Mouse (Mus musculus) kidney, adult 11 months (tissue): ENCODE results near the gene Lzic.
"Not testable (repeated sequence)": the region's sequence is repeated elsewhere in the genome, so short reads cannot be mapped to it uniquely, and the experiment has no call there.

Experiments
- DNase-seq: peaks from one replicate; pipeline ENCODE4 v3.0.0; 2022

Gene Lzic

GRCm38 (mm10) chr4:149485053-149485824, at the start of gene Lzic, which contains the start of gene Nmnat1:
Gene Lzic, plus strand, starts transcription at chr4:149485229.
Gene Nmnat1, minus strand, starts transcription at chr4:149485202.
- DNase-seq, result peak; percentile 92

DNA sequence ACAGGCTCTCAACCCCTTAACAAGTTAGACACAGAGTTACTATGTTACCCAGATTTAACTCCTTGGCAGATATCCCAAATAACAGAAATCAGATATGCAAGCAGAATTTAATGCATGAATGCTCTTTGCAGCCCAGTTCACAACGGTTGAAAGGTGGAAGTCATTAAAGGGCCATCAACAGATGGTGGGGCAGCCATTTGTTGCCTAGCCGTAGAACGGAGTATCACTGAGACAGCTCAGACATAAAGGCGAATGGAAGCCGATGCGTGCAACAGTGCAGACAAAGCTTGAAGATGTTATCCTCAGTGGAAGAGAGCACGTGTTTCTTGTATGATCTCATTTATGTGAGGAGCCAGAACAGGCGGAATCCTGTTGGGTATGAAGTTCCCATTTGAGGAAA, 44.5 kb upstream of the Lzic start:
- no peak for DNase-seq

DNA sequence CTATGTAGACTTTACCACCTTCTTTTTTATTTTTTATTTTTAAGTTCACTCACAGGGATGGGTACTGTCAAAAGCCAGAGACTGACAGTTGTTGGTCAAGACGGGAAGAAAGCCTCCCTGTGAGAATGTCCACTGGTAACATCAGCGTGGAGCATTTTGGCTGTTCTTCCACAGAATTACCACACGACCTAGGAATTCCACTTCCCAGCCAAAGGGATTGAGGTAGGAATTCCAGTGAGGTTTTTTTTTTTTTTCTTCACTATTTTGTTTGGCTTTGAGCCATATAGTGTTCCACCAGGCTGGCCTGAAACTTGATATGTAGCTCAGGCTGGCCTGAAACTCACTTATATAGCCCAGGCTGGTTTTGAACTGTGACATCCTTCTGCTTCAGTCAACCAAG, 42.6 kb upstream of the Lzic start:
- no peak for DNase-seq

GRCm38 (mm10) chr4:149444465-149444864, 40.6 kb upstream of the Lzic start:
- DNase-seq, result no peak

DNA sequence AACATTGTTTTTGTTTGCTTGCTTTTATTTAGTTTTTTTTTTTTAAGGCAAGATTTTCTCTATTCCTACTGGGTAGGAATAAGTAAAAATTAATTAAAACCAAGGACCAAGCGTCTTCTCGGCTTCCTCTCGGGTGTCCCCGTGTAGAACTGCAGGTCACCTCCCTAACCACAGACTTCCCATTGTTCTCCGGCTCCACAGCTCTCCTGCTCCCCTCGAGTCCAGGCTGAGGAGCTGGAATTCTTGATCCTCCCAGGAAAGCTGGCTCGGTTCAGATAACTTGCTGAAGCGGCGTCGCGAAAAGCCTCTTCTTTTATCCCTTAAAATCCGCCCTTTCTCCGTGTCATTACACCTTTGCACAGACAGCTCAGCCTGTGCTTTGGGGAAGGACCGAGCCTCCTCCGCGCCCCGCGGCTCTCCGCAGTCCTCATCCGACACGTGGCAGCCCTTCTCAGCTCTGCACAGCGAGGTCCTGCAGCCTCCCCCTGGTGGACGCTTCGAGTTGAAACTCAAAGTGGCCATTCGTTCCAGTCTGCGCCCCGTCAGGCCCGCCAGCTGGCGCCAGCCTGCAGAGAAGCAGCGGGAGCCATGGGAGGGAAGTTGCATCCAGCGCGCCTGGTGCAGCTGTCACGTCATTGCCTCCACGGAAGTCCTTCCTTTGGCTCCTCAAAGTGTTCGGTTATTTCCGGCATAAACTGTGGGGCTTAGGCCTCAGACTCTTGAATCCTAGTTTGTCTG, 39.9 kb upstream of the Lzic start:
- DNase-seq, result peak; percentile 88

- DNase-seq, result no peak
Measured at GRCm38 (mm10) chr4:149445868-149446267, 39.2 kb upstream of the Lzic start.

GRCm38 (mm10) chr4:149446309-149446708, 38.7 kb upstream of the Lzic start:
- no peak for DNase-seq

DNA sequence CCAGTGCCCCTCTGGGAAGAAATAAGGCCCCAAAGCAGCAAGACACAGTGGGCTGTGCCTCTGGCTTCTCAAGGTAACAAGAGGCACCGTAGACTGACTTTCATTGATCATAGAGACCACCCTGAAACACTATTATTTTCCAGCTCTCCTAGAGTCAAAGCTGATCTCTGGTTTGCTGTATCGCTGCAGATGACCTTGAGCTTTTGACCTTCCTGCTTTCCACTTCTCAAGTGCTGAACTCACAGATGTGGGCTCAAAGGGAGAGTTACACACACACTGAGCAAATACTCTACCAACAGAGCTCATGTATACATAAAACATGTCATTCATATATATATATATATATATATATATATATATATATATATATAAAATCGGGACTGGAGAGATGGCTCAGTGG, 34.4 kb upstream of the Lzic start:
- DNase-seq, result no peak

DNA sequence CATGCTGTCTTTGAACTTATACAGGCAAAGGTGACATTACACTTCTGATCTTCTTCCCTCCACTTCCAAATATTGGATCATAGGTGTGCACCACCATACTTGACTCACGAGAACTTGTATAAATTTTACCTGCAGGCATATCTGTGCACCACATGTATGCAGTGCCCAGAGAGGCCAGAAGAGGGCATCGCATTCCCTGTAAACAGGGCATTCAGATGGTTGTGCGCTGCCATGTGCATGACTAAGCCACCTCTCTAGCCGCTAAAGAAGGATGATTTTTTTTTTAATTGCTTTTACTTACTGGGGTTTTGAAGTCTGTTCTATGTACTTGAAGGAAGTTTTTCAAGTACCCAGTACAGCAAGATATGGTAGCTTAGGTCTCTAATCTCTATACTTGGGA, 31.4 kb upstream of the Lzic start:
- DNase-seq, result no peak

GRCm38 (mm10) chr4:149454263-149454662, 30.8 kb upstream of the Lzic start:
- DNase-seq, result no peak

DNA sequence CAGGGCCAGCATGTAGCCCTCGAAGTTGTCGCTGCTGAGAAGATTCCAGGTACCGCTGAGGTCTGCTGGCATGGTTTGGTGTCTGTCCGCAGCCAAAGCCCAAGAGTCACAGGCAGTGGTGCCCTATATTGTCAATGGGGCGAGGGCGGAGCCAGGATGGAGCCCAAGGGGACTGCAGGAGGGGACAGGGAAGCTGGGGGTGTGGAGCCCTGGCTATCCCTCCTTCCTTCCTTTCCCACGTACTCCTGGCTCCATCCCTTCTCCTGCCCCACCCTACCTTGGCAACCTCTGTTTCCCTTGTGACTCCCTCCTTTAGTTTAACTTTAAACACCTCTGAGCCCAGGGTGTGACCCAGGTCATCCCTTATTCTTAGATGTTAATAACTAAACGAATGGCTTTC, 30.1 kb upstream of the Lzic start, which contains the start of gene Rbp7:
TSS of gene Rbp7 (minus strand) at position 100 of the 400 bp plus-strand sequence.
- no peak for DNase-seq

GRCm38 (mm10) chr4:149457163-149457562, 27.9 kb upstream of the Lzic start:
- not testable (repeated sequence) for DNase-seq

- DNase-seq, result peak; percentile 47
Measured at GRCm38 (mm10) chr4:149457831-149458430, 27.1 kb upstream of the Lzic start.

GRCm38 (mm10) chr4:149458526-149458925, 26.5 kb upstream of the Lzic start:
- DNase-seq, result no peak

- no peak for DNase-seq
Measured at GRCm38 (mm10) chr4:149459425-149459824, 25.6 kb upstream of the Lzic start.

DNA sequence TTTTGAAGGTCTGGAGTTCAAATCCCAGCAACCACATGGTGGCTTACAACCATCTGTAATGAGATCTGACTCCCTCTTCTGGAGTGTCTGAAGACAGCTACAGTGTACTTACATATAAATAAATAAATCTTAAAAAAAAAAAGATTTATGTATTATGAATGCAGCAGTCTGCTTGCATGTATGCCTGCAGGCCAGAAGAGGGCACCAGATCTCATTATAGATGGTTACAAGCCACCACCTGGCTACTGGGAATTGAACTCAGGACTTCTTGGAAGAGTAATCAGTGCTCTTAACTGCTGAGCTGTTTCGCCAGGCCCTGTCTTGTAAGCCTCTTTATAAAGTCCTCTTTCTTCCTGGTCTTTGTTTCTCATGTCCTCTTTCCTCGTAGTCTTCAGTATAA, 24.6 kb upstream of the Lzic start:
- not testable (repeated sequence) for DNase-seq

DNA sequence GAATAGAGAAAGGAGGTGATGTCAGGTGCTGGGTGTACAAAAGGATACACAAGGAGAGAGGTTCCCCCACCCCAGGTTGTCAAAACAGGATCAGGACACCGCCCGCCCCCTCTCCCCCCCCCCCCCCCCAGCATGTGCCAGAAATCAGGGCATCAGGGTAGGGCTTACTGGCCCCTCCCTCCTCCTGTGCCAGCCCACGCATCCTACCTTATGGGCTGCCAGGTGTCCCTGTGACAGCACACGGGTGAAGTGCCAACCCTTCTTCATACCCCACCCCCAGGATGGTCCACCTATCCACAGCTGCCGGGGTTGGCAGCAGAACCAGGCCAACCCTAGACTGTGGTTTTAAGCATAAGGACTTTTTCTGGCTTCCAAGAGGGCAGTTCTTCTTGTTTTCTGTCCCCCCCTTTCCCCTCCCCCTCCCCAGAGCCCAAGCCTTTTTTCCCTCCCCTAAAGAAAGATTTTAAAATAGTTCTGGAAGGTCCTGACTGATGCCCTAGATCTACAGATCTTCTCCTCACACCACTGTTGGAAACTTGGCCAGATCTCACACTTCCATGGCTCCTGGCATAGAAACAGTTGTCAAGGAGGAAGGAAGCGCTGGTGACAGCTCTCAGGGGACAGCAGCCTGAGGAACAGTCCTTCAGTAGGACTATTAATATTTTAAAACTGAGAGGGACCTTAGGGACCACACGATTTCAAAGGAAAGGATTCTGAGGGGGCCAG, 23.3 kb upstream of the Lzic start:
- no peak for DNase-seq

GRCm38 (mm10) chr4:149462305-149462971, 22.6 kb upstream of the Lzic start:
- no peak for DNase-seq

GRCm38 (mm10) chr4:149463435-149463950, 21.5 kb upstream of the Lzic start:
- DNase-seq, result no peak

DNA sequence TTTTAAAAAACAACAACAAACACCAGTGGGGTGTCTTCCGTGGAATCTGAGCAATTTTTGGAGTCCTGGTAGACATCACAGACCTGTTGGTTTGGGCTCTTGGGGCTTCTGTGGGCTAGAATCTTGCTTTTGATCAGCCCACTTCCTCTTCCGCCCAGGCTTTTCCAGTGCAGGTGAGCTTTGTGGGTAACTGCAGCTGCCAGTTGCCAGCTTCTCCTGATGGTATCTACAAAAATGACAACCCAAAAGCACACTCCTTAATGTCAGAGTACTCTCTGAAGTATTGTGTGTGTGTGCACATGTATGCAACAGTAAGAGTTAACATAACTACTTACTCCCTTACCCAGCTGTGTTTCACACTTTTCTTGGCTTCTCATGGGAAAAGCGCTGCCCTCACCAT, 15.5 kb upstream of the Lzic start:
- DNase-seq, result no peak

DNA sequence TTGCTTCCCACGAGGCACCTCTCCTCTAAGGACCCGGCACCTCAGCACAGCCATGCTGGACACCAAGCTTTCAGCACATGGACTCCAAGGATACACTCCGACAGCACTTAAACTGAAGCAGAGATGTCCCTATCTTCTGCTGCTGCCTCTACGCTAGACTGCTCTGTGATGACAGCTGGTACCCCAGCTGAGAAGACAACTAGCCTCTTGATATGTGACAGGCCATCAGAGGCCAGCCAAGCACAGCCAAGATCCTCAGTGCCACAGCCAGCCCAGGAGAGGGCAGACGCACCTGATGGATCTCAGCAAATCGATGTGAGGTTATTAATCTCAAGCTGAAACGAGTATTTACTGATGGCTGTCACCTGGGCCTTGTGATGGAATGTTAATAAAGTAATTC, 9.9 kb upstream of the Lzic start:
- no peak for DNase-seq

GRCm38 (mm10) chr4:149477078-149477477, 8.0 kb upstream of the Lzic start, which contains the start of gene Tmem274:
Gene Tmem274, plus strand, starts transcription at chr4:149477378.
- no peak for DNase-seq
